31 mouse cellular contexts compared by ENCODE assay signal in the genomic region with DNA sequence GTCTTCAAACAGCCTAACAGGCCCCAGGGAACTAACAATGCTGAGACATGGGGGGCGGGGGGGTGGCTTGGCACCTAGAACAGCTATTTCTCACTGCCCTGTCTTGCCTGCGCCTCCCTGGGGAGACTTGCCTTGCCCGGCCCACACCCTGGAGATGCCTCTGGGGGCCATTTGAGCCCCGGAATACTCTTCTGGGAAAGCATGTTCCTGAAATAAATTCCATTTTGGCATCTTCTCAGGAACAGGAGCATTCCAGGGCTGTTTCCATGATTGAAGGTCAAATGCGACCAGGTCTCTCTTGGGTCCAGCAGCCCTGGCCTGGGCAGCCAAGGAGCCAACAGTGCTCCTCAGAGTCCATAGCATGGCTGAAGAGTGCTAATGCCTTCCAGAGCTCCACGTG. TPM values are rescaled to one million over a fixed set of nuclear protein-coding genes. Genes with fewer than 3 reads are reported as not detected.
DNase-seq lines count a peak whose midpoint lies in the region; ATAC-seq and TF ChIP-seq lines count a peak whose summit lies in the region.
"Had no signal": no experiment of that assay in that cellular context is flagged by ENCODE, and none has a peak within 500 bp of the region (broad histone marks: within the 10 kb centered on the region; RNA-seq: fewer than 3 reads in every experiment).

No protein-coding gene starts in this region.

- H3K9ac ChIP-seq in heart, adult 2 months (ENCODE audit: low read depth, low read length): peak overlapping the region; percentile 19; the same call in 1 of the 2 replicates
- H3K9ac ChIP-seq in heart, embryonic 11.5 days (ENCODE audit: low read depth, low read length): no peak overlapping the region
- no peak overlapping the region for H3K9ac ChIP-seq in kidney, embryonic 16.5 days (replicated peaks; ENCODE audit: low read length)
- H3K9ac ChIP-seq in liver, postnatal 0 days (replicated peaks): peak overlapping the region; percentile 16; the same call in 1 of the 2 replicates
- H3K9ac ChIP-seq in liver, embryonic 11.5 days (ENCODE audit: low read depth, low read length): no peak overlapping the region
- H3K9ac ChIP-seq: forebrain, embryonic 13.5 days; liver, embryonic 15.5 days; lung, embryonic 15.5 days; stomach, embryonic 15.5 days had no signal

- peak; percentile 28 for DNase-seq in adrenal gland, adult 2 months
- no peak for DNase-seq in adrenal gland, adult 8-10 months
- no peak for DNase-seq in heart, adult 2 months
- peak; percentile 26 for DNase-seq in kidney, adult 18-20 months
- DNase-seq in liver, postnatal 0 days: no peak
- no peak for DNase-seq in liver, embryonic 11.5 days (ENCODE audit: low spot score)
- DNase-seq: cerebellum, adult 9-10 months; layer of hippocampus, postnatal 36 days; liver; right cerebral cortex, postnatal 25 days had no signal

- no peak overlapping the region for H3K4me2 ChIP-seq in heart, embryonic 11.5 days
- H3K4me2 ChIP-seq in kidney, embryonic 16.5 days (replicated peaks; ENCODE audit: low read depth, low read length): no peak overlapping the region
- H3K4me2 ChIP-seq in liver, postnatal 0 days (ENCODE audit: low read depth, low read length): no peak overlapping the region
- no peak overlapping the region for H3K4me2 ChIP-seq in liver, embryonic 11.5 days
- H3K4me2 ChIP-seq: forebrain, embryonic 13.5 days; liver, embryonic 15.5 days; lung, embryonic 15.5 days; midbrain, embryonic 11.5 days; stomach, embryonic 15.5 days had no signal

- no peaks in the 10 kb centered on the region for H3K27me3 ChIP-seq in heart, adult 2 months (ENCODE audit: control insufficient read depth, insufficient read depth, low read length)
- H3K27me3 ChIP-seq in heart, embryonic 11.5 days (ENCODE audit: control insufficient read depth, insufficient read depth, low read length): no peaks in the 10 kb centered on the region
- H3K27me3 ChIP-seq in kidney, embryonic 16.5 days (ENCODE audit: insufficient read depth, low read length): no peaks in the 10 kb centered on the region
- H3K27me3 ChIP-seq in liver, postnatal 0 days (ENCODE audit: insufficient read depth, low read length): no peaks in the 10 kb centered on the region
- H3K27me3 ChIP-seq in liver, embryonic 11.5 days (replicated peaks; ENCODE audit: control insufficient read depth, insufficient read depth, low read length): no peaks in the 10 kb centered on the region; the same call in 1 of the 2 replicates
- H3K27me3 ChIP-seq: CH12.LX; forebrain, embryonic 13.5 days; liver, embryonic 15.5 days; lung, embryonic 15.5 days; stomach, embryonic 15.5 days had no signal

- H3K9me3 ChIP-seq in heart, embryonic 11.5 days (replicated peaks; ENCODE audit: control insufficient read depth, low read length): no peaks in the 10 kb centered on the region
- no peaks in the 10 kb centered on the region for H3K9me3 ChIP-seq in kidney, embryonic 16.5 days (ENCODE audit: low read length)
- H3K9me3 ChIP-seq in liver, postnatal 0 days (ENCODE audit: low read length): no peaks in the 10 kb centered on the region
- no peaks in the 10 kb centered on the region for H3K9me3 ChIP-seq in liver, embryonic 11.5 days (ENCODE audit: control insufficient read depth, low read length)
- H3K9me3 ChIP-seq: forebrain, embryonic 13.5 days; liver, embryonic 15.5 days; lung, embryonic 15.5 days; stomach, embryonic 15.5 days had no signal

- no peak overlapping the region for H3K4me3 ChIP-seq in heart, adult 2 months
- H3K4me3 ChIP-seq in heart, embryonic 11.5 days (ENCODE audit: low read depth, low read length): no peak overlapping the region
- no peak overlapping the region for H3K4me3 ChIP-seq in kidney, embryonic 16.5 days (ENCODE audit: low read length)
- no peak overlapping the region for H3K4me3 ChIP-seq in liver, postnatal 0 days (ENCODE audit: low read depth, low read length)
- no peak overlapping the region for H3K4me3 ChIP-seq in liver, embryonic 11.5 days (ENCODE audit: low read depth, low read length)
- H3K4me3 ChIP-seq: forebrain, embryonic 13.5 days; liver, embryonic 15.5 days; lung, embryonic 15.5 days; stomach, embryonic 15.5 days had no signal

- TF ChIP-seq POLR2A in heart, adult 2 months (IDR thresholded peaks at IDR 0.05; ENCODE audit: insufficient read depth, low read depth, low read length): no peak

- intact Hi-C loops in heart, adult 2 months (cut with DNase I): no loop called here

- H3K4me1 ChIP-seq in heart, adult 2 months (ENCODE audit: control insufficient read depth, insufficient read depth, low read length): peaks cover 18% of the 10 kb centered on the region
- peaks cover 19% of the 10 kb centered on the region for H3K4me1 ChIP-seq in heart, embryonic 11.5 days (ENCODE audit: control insufficient read depth, insufficient read depth, low read length)
- H3K4me1 ChIP-seq in kidney, embryonic 16.5 days (ENCODE audit: insufficient read depth, low read length): peaks cover 40% of the 10 kb centered on the region
- H3K4me1 ChIP-seq in liver, postnatal 0 days (ENCODE audit: insufficient read depth): peaks cover 35% of the 10 kb centered on the region
- peaks cover 13% of the 10 kb centered on the region for H3K4me1 ChIP-seq in liver, embryonic 11.5 days (replicated peaks; ENCODE audit: control insufficient read depth, insufficient read depth, low read length)

- no peak for TF ChIP-seq CTCF in heart, adult 2 months (IDR thresholded peaks at IDR 0.05)
- TF ChIP-seq CTCF in liver, postnatal 0 days (IDR thresholded peaks at IDR 0.05; ENCODE audit: low read depth): no peak

- 54% methylated on average over 6 of the region's 6 CpGs for WGBS in heart, adult 2 months
- WGBS in heart, embryonic 11.5 days (ENCODE audit: insufficient replicate concordance): 82% methylated on average over 6 of the region's 6 CpGs
- WGBS in kidney, embryonic 16.5 days: 83% methylated on average over 6 of the region's 6 CpGs
- 81% methylated on average over 6 of the region's 6 CpGs for WGBS in liver, postnatal 0 days (ENCODE audit: insufficient replicate concordance)
- 83% methylated on average over 6 of the region's 6 CpGs for WGBS in liver, embryonic 11.5 days

- no peak for ATAC-seq in heart, embryonic 11.5 days (replicated peaks; ENCODE audit: insufficient number of reproducible peaks, low FRiP score, low TSS enrichment)
- no peak for ATAC-seq in kidney, embryonic 16.5 days (ENCODE audit: low FRiP score, low TSS enrichment)
- no peak for ATAC-seq in liver, postnatal 0 days
- no peak for ATAC-seq in liver, embryonic 11.5 days (replicated peaks; ENCODE audit: low FRiP score)
- ATAC-seq: activated CD4-positive, CD25-positive, alpha-beta regulatory T cell, adult 4 months; forebrain, embryonic 13.5 days; hindbrain, embryonic 16.5 days; midbrain, embryonic 16.5 days had no signal

- TF ChIP-seq EP300 in heart, adult 2 months (IDR thresholded peaks at IDR 0.05; ENCODE audit: insufficient read depth, low read depth, low read length): no peak
- no peak for TF ChIP-seq EP300 in liver, postnatal 0 days (IDR thresholded peaks at IDR 0.05; ENCODE audit: low read depth)

- no peaks in the 10 kb centered on the region for H3K79me2 ChIP-seq in heart, adult 2 months (replicated peaks; ENCODE audit: control insufficient read depth, insufficient read depth, low read length)

- H3K27ac ChIP-seq in heart, adult 2 months: no peak overlapping the region; the same call in 1 of the 2 replicates
- H3K27ac ChIP-seq in heart, embryonic 11.5 days (ENCODE audit: low read depth, low read length): no peak overlapping the region
- H3K27ac ChIP-seq in kidney, embryonic 16.5 days (ENCODE audit: low read length): no peak overlapping the region
- H3K27ac ChIP-seq in liver, postnatal 0 days (ENCODE audit: low read depth): no peak overlapping the region
- no peak overlapping the region for H3K27ac ChIP-seq in liver, embryonic 11.5 days (ENCODE audit: low read depth, low read length)
- H3K27ac ChIP-seq: forebrain, embryonic 13.5 days; liver, embryonic 15.5 days; lung, embryonic 15.5 days had no signal

- peaks cover 2% of the 10 kb centered on the region; the same call in 1 of the 2 replicates for H3K36me3 ChIP-seq in heart, adult 2 months (ENCODE audit: control insufficient read depth, insufficient read depth, low read length)
- H3K36me3 ChIP-seq in heart, embryonic 11.5 days (ENCODE audit: control insufficient read depth, insufficient read depth, low read length): peaks cover 12% of the 10 kb centered on the region
- peaks cover 30% of the 10 kb centered on the region for H3K36me3 ChIP-seq in kidney, embryonic 16.5 days (ENCODE audit: insufficient read depth, low read length)
- peaks cover 21% of the 10 kb centered on the region for H3K36me3 ChIP-seq in liver, postnatal 0 days (replicated peaks; ENCODE audit: insufficient read depth, low read length)
- peaks cover 19% of the 10 kb centered on the region for H3K36me3 ChIP-seq in liver, embryonic 11.5 days (ENCODE audit: control insufficient read depth, insufficient read depth, low read length)

RNA-seq across cellular contexts. Expression of gene Mcrip1, which starts 7.2 kb away (rescaled TPM):
- total RNA-seq in adrenal gland, adult 2 months (2021): 10 to 100 TPM; 56.9 to 65.8 TPM
- polyA plus RNA-seq in adrenal gland, adult 2 months (2012; rRNA removed): 136 and 157 TPM in 2 replicates
- total RNA-seq in adrenal gland, adult 8-10 months (2022): 10 to 100 TPM; 62.9 to 67.8 (median 65.3) TPM
- 10 to 100 TPM; 38.5 to 43.9 TPM for total RNA-seq in heart, adult 2 months (2021)
- polyA plus RNA-seq in heart, adult 2 months (2012; rRNA removed): 84.9 and 97.4 TPM in 2 replicates
- 157 and 168 TPM in 2 replicates for polyA plus RNA-seq in heart, embryonic 11.5 days (2014; fragmentation: Nextera tagmentation; extraction: Ambion mirVana)
- 218 and 232 TPM in 2 replicates for polyA plus RNA-seq in kidney, embryonic 16.5 days (2015; fragmentation: Nextera tagmentation; extraction: Ambion mirVana)
- 59.2 and 61.0 TPM in 2 replicates for polyA plus RNA-seq in liver, postnatal 0 days (2015; fragmentation: Nextera tagmentation; extraction: Ambion mirVana)
- 117 and 123 TPM in 2 replicates for polyA plus RNA-seq in liver, embryonic 11.5 days (2014; fragmentation: Nextera tagmentation; extraction: Ambion mirVana)

RNA-seq across cellular contexts. Expression of gene Ppp1r27, which starts 8.6 kb away (rescaled TPM):
- total RNA-seq in adrenal gland, adult 2 months (2021): under 1 TPM; 0.40 to 0.79 TPM
- polyA plus RNA-seq in adrenal gland, adult 2 months (2012; rRNA removed): 0.83 and 1.2 TPM in 2 replicates
- total RNA-seq in adrenal gland, adult 8-10 months (2022): 1 to 10 TPM in 3 of 4 experiments, under 1 TPM in 1; 0.78 to 2.8 (median 1.2) TPM
- total RNA-seq in heart, adult 2 months (2021): under 1 TPM in 1 of 2 experiments, not detected in 1; 0.34 TPM
- 0.64 and 0.96 TPM in 2 replicates for polyA plus RNA-seq in heart, adult 2 months (2012; rRNA removed)
- polyA plus RNA-seq in heart, embryonic 11.5 days (2014; fragmentation: Nextera tagmentation; extraction: Ambion mirVana): not detected in 2 replicates
- 0.55 and 0.57 TPM in 2 replicates for polyA plus RNA-seq in kidney, embryonic 16.5 days (2015; fragmentation: Nextera tagmentation; extraction: Ambion mirVana)
- 0.19 and 1.5 TPM in 2 replicates for polyA plus RNA-seq in liver, postnatal 0 days (2015; fragmentation: Nextera tagmentation; extraction: Ambion mirVana)
- polyA plus RNA-seq in liver, embryonic 11.5 days (2014; fragmentation: Nextera tagmentation; extraction: Ambion mirVana): not detected in 2 replicates
- total RNA-seq: CH12.LX; ES-E14; heart, postnatal 25 days; layer of hippocampus, adult 8-10 months; layer of hippocampus, postnatal 36 days; left cerebral cortex, postnatal 4 days; megakaryocyte, adult 5-6 weeks; neutrophil, adult 5-6 weeks had no signal
- polyA plus RNA-seq: activated CD4-positive, CD25-positive, alpha-beta regulatory T cell, adult 4 months; embryonic facial prominence, embryonic 11.5 days; forebrain, embryonic 13.5 days; hindbrain, embryonic 11.5 days; hindbrain, embryonic 16.5 days; midbrain, embryonic 11.5 days; midbrain, embryonic 16.5 days; neural tube, embryonic 11.5 days; stomach, embryonic 15.5 days had no signal

RNA-seq across cellular contexts. Expression of gene Gcgr, which starts 11.9 kb away (rescaled TPM):
- 1 to 10 TPM; 1.5 to 1.7 TPM for total RNA-seq in adrenal gland, adult 2 months (2021)
- polyA plus RNA-seq in adrenal gland, adult 2 months (2012; rRNA removed): 2.1 and 2.5 TPM in 2 replicates
- 1 to 10 TPM in 3 of 4 experiments, under 1 TPM in 1; 0.87 to 4.0 (median 2.3) TPM for total RNA-seq in adrenal gland, adult 8-10 months (2022)
- total RNA-seq in heart, adult 2 months (2021): under 1 TPM; 0.68 to 0.73 TPM
- 2.1 and 2.3 TPM in 2 replicates for polyA plus RNA-seq in heart, adult 2 months (2012; rRNA removed)
- 1.5 and 1.8 TPM in 2 replicates for polyA plus RNA-seq in heart, embryonic 11.5 days (2014; fragmentation: Nextera tagmentation; extraction: Ambion mirVana)
- polyA plus RNA-seq in kidney, embryonic 16.5 days (2015; fragmentation: Nextera tagmentation; extraction: Ambion mirVana): 4.7 and 5.5 TPM in 2 replicates
- 58.5 and 66.9 TPM in 2 replicates for polyA plus RNA-seq in liver, postnatal 0 days (2015; fragmentation: Nextera tagmentation; extraction: Ambion mirVana)
- 7.6 and 7.7 TPM in 2 replicates for polyA plus RNA-seq in liver, embryonic 11.5 days (2014; fragmentation: Nextera tagmentation; extraction: Ambion mirVana)
- total RNA-seq: megakaryocyte, adult 5-6 weeks had no signal
- polyA plus RNA-seq: activated CD4-positive, CD25-positive, alpha-beta regulatory T cell, adult 4 months; C2C12; midbrain, embryonic 11.5 days had no signal

RNA-seq across cellular contexts. Expression of gene P4hb, which starts 30.7 kb away (rescaled TPM):
- total RNA-seq in adrenal gland, adult 2 months (2021): 100 to 1,000 TPM; 462 to 524 TPM
- polyA plus RNA-seq in adrenal gland, adult 2 months (2012; rRNA removed): 108 and 126 TPM in 2 replicates
- 100 to 1,000 TPM; 439 to 580 (median 550) TPM for total RNA-seq in adrenal gland, adult 8-10 months (2022)
- total RNA-seq in heart, adult 2 months (2021): 100 to 1,000 TPM; 221 to 246 TPM
- 115 and 174 TPM in 2 replicates for polyA plus RNA-seq in heart, adult 2 months (2012; rRNA removed)
- 506 and 569 TPM in 2 replicates for polyA plus RNA-seq in heart, embryonic 11.5 days (2014; fragmentation: Nextera tagmentation; extraction: Ambion mirVana)
- 843 and 914 TPM in 2 replicates for polyA plus RNA-seq in kidney, embryonic 16.5 days (2015; fragmentation: Nextera tagmentation; extraction: Ambion mirVana)
- 683 and 697 TPM in 2 replicates for polyA plus RNA-seq in liver, postnatal 0 days (2015; fragmentation: Nextera tagmentation; extraction: Ambion mirVana)
- 648 and 680 TPM in 2 replicates for polyA plus RNA-seq in liver, embryonic 11.5 days (2014; fragmentation: Nextera tagmentation; extraction: Ambion mirVana)

RNA-seq across cellular contexts. Expression of gene Arhgdia, which starts 39.0 kb away (rescaled TPM):
- 100 to 1,000 TPM; 355 to 386 TPM for total RNA-seq in adrenal gland, adult 2 months (2021)
- 712 and 786 TPM in 2 replicates for polyA plus RNA-seq in adrenal gland, adult 2 months (2012; rRNA removed)
- total RNA-seq in adrenal gland, adult 8-10 months (2022): 100 to 1,000 TPM; 356 to 389 (median 365) TPM
- 100 to 1,000 TPM; 139 to 144 TPM for total RNA-seq in heart, adult 2 months (2021)
- 245 and 257 TPM in 2 replicates for polyA plus RNA-seq in heart, adult 2 months (2012; rRNA removed)
- polyA plus RNA-seq in heart, embryonic 11.5 days (2014; fragmentation: Nextera tagmentation; extraction: Ambion mirVana): 468 and 477 TPM in 2 replicates
- polyA plus RNA-seq in kidney, embryonic 16.5 days (2015; fragmentation: Nextera tagmentation; extraction: Ambion mirVana): 696 and 712 TPM in 2 replicates
- polyA plus RNA-seq in liver, postnatal 0 days (2015; fragmentation: Nextera tagmentation; extraction: Ambion mirVana): 148 and 156 TPM in 2 replicates
- polyA plus RNA-seq in liver, embryonic 11.5 days (2014; fragmentation: Nextera tagmentation; extraction: Ambion mirVana): 557 and 561 TPM in 2 replicates

Comparison
In these comparisons a context has a peak if more than half of its experiments do, and no peak if none do; other contexts are left out.
1. DNase-seq: peak in adrenal gland, adult 2 months (single experiment) and kidney, adult 18-20 months (single experiment); none in adrenal gland, adult 8-10 months (single experiment), heart, adult 2 months (0 of 2), liver, postnatal 0 days (single experiment) and liver, embryonic 11.5 days (single experiment).
2. H3K9ac ChIP-seq: peak in heart, adult 2 months (single experiment) and liver, postnatal 0 days (single experiment); none in heart, embryonic 11.5 days (single experiment), kidney, embryonic 16.5 days (single experiment) and liver, embryonic 11.5 days (single experiment).